Mouse (Mus musculus): ENCODE data around the gene Ambn.

- TF ChIP-seq CTCF (IDR thresholded peaks at IDR 0.05; ENCODE audit: low read depth, low read length) (no peak), POLR2A (IDR thresholded peaks at IDR 0.05; ENCODE audit: borderline replicate concordance, low read depth, low read length) (no peak)
Observed at GRCm38 (mm10) chr5:88467471-88467870, 11.7 kb downstream of the Ambn start.

All from bone marrow macrophage, adult 2 months (primary cell).